Mouse (Mus musculus) forebrain, embryonic 12.5 days (tissue): Measurements from ENCODE around the gene Scarf2. TPM values are rescaled to one million over a fixed set of nuclear protein-coding genes. Genes with fewer than 3 reads are reported as not detected.

ENCODE experiments used
- ATAC-seq: fragments of 200-750 bp; cut with Nextera tagmentation; 2 replicates; pipeline ENCODE4 v1.8.0; 2017; ENCODE audit warnings: moderate TSS enrichment; ENCODE audit not compliant: low FRiP score
- H3K27ac ChIP-seq: fragments of 300-500 bp; sonication (generic); 2 replicates; pipeline ENCODE4 v1.5.1; 2016; ENCODE audit warnings: mild to moderate bottlenecking
- H3K27me3 ChIP-seq: fragments of 300-500 bp; sonication (generic); 2 replicates; pipeline ENCODE4 v1.6.1; 2016; ENCODE audit warnings: mild to moderate bottlenecking
- H3K36me3 ChIP-seq: fragments of 300-500 bp; sonication (generic); replicated peaks from 2 replicates; pipeline ENCODE4 v1.6.1; 2016; ENCODE audit warnings: mild to moderate bottlenecking
- H3K4me1 ChIP-seq: fragments of 300-500 bp; sonication (generic); 2 replicates; pipeline ENCODE4 v1.6.1; 2016
- H3K4me2 ChIP-seq: fragments of 300-500 bp; sonication (generic); 2 replicates; pipeline ENCODE4 v1.6.1; 2016; ENCODE audit warnings: mild to moderate bottlenecking, moderate library complexity
- H3K4me3 ChIP-seq: fragments of 300-500 bp; sonication (generic); replicated peaks from 2 replicates; pipeline ENCODE4 v1.5.1; 2016; ENCODE audit warnings: mild to moderate bottlenecking
- H3K9ac ChIP-seq: fragments of 300-500 bp; sonication (generic); 2 replicates; pipeline ENCODE4 v1.6.1; 2016; ENCODE audit warnings: mild to moderate bottlenecking
- H3K9me3 ChIP-seq: fragments of 300-500 bp; sonication (generic); 2 replicates; pipeline ENCODE4 v1.6.1; 2016
- WGBS: fragments of 180-500 bp; shearing (Covaris S2); methylation state at CpG from one replicate; pipeline ENCODE4 v1.1.7; 2016; 5-methylcytosine and 5-hydroxymethylcytosine counted together
- polyA plus RNA-seq: library from polyadenylated mRNA; unstranded; fragments of >200 nt; fragmentation: Nextera tagmentation; extraction: Ambion mirVana; gene quantifications from 2 replicates; pipeline ENCODE4 v1.2.1, GENCODE M21; 2016

Scarf2 gene
- polyA plus RNA-seq, result 5.3 and 7.3 TPM in 2 replicates

DNA sequence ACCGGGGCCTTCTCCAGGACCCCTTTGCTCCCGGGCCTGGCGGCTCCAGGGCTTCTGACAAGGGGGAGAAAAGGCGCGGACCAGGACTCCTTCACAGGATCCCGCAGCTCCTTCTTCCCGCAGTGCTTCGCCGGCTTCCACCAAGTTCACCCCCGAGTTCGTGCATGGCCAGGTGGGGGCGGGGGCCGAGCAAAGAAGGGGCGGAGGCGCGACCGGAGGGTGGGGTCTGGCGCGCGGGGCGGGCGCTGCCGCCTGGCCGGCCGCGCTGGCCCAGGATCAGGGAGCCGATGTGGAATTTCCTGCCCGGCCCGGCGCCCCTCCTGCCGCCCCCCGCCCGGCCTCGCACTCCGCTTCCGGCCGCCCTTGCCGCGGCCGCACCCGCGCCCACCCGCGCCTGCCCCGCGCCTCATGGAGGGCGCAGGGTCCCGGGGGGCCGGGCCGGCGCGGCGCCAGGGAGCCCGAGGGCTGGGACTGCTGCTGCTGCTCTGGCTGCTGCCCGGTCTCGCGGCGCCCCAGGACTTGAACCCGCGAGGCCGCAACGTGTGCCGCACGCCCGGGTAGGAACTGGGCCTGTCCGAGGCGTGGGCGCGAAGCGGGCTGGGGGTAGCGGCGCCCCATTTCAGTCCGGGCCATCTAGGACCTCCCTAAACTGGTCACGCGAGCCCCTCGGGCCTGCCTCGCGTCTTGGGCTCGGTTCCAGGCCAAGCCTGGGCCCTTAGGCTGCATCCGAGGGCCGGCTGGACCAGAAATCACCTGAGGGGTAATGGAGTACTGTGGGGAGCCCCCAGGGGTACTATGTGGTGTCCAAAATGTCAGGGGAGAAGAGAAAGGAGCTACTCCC is at the start of gene Scarf2:
Gene Scarf2, plus strand, starts transcription at position 312 of the 841 bp plus-strand sequence.
- Histone ChIP-seq H3K27ac (peak within 1 kb of the TSS; percentile 59; the same call in 1 of the 2 replicates), H3K4me1 (peaks cover 25% of the 10 kb centered on the region), H3K9me3 (no peaks in the 10 kb centered on the region), H3K9ac (peak within 1 kb of the TSS; percentile 70), H3K36me3 (peaks cover 17% of the 10 kb centered on the region), H3K27me3 (peaks cover 75% of the 10 kb centered on the region), H3K4me2 (peak within 1 kb of the TSS; percentile 86), H3K4me3 (peak within 1 kb of the TSS; percentile 50)
- WGBS, result 1% methylated on average over 69 of the region's 81 CpGs
- ATAC-seq, result peak; percentile 36; the same call in 1 of the 2 replicates

DNA sequence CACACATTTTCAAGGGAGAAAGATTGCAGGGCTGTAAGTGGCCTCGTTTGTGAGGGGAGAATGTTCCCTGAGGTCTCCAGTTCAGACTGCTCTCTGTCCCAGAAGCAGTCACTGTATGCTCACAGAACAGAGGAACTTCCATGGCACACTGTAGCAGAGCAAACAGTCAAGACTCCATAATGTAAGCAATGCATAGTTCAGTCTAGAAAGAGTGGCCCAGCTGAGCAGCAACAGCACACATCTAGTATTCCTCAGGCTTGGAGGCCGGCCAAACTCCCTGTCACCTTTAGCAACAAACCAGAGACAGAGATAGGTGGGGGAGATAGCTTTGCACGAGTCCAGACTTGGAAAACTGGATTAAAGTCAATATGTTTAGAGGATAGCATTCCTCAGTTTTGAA is 44.1 kb upstream of the Scarf2 start:
- ATAC-seq, result no peak

DNA sequence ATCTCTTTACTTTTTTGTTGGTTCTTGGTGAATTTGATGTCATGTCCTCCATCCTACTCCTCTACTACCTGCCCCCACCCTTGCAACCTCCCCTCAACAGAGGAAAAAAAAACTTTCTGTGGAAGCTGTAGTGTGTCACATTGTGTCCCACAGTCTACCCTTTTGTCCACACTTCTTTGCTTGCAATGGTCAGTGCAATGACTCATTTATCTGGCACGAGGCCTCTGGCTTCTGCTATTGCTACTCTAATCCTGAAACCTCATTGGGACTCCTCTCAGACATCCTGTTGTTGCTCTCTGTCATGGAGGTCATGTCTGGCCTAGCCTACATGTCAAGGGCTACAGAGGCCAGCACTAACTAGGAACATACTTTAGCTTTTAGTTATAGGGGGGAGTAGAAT is 43.4 kb upstream of the Scarf2 start:
- no peaks in the 10 kb centered on the region for H3K9me3 ChIP-seq
- H3K4me2 ChIP-seq, result no peak overlapping the region
- H3K36me3 ChIP-seq, result no peaks in the 10 kb centered on the region
- ATAC-seq, result no peak
- H3K27me3 ChIP-seq, result peaks cover 23% of the 10 kb centered on the region
- WGBS, result 49% methylated on average over 1 of the region's 1 CpGs
- no peak overlapping the region for H3K27ac ChIP-seq
- peaks cover under 1% of the 10 kb centered on the region; the same call in 1 of the 2 replicates for H3K4me1 ChIP-seq
- no peak overlapping the region for H3K4me3 ChIP-seq
- no peak overlapping the region for H3K9ac ChIP-seq

More for the DNA sequence above, 44.1 kb upstream of the Scarf2 start:
- Histone ChIP-seq H3K4me2 (no peak overlapping the region), H3K27me3 (peaks cover 21% of the 10 kb centered on the region), H3K36me3 (no peaks in the 10 kb centered on the region), H3K9me3 (no peaks in the 10 kb centered on the region), H3K4me1 (no peaks in the 10 kb centered on the region), H3K9ac (no peak overlapping the region), H3K4me3 (no peak overlapping the region), H3K27ac (no peak overlapping the region)
- WGBS, result 38% methylated on average over 3 of the region's 3 CpGs

DNA sequence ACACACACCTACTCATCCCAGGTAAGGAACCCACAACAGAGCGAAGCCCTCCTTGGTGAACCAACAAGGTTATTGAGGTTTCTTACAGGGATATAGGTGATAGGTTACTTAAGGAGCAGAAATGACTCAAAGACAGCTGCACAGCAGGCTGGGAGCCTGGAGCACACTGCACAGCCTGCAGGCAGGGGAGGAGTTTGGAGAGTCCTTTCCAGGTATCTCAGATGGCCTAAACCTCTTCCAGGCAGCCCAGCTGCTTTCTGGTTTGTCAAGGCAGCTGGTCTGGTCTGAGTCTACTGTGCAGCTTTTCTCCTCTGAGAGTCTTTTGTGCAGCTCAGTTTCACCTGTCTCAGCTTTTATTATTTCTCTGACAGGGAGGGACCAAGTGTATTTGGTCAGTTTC is 39.3 kb upstream of the Scarf2 start:
- Histone ChIP-seq H3K9me3 (no peaks in the 10 kb centered on the region), H3K4me2 (no peak overlapping the region), H3K27ac (no peak overlapping the region), H3K4me3 (no peak overlapping the region), H3K4me1 (peaks cover 30% of the 10 kb centered on the region), H3K27me3 (peaks cover 23% of the 10 kb centered on the region), H3K36me3 (no peaks in the 10 kb centered on the region), H3K9ac (no peak overlapping the region)
- WGBS, result 100% methylated on average over 1 of the region's 1 CpGs
- no peak for ATAC-seq

DNA sequence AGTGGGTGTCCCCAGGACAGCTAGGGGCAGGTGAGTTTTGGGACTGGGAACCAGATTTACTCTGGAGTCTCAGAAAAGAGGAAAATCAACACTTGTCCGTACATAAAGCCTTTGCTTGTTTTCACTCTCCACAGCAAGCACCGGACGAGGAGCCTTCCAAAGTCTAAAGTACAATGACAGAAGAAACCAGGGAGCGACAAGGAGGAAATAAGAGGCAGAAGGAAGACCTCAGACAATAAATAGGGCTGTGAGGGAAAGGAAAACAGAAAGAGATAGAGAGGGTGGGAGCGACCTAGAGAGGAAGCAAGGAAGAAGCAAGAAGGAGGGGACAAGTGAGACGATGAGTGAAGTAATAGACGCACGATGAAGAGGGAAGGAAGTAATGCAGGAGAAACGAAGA is 38.2 kb upstream of the Scarf2 start:
- H3K9me3 ChIP-seq, result no peaks in the 10 kb centered on the region
- no peak for ATAC-seq
- peak overlapping the region; percentile 97 for H3K4me2 ChIP-seq
- peaks cover 23% of the 10 kb centered on the region for H3K27me3 ChIP-seq
- H3K27ac ChIP-seq, result no peak overlapping the region
- H3K4me1 ChIP-seq, result peaks cover 30% of the 10 kb centered on the region
- 57% methylated on average over 9 of the region's 9 CpGs for WGBS
- H3K36me3 ChIP-seq, result peaks cover 4% of the 10 kb centered on the region
- H3K9ac ChIP-seq, result 0 out of 2 replicates have a peak overlapping the region, but pooled peaks have one; percentile 90
- H3K4me3 ChIP-seq, result peak overlapping the region; percentile 69

DNA sequence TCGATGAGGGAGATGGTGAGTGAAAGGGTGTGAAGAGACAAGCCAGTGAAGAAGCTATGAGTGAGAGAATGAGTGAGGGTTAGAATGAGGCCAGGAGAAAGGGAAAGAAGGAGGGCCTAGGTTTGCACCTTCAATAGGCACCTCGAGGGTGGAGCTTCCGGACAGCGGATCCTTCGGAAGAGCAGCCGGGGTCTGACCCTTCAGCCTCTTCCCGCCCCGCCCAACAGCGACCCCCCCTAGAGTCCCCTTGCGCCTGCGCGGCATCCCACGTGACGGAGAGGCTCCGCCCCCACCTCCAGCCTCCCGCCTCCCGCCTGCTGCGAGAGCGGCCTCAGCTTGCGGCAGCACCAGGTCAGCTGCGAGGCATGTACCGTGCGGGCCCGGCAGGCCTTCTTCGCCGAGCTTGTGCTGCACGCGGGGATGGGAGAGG is 37.7 kb upstream of the Scarf2 start, which contains the start of gene Klhl22:
Gene Klhl22, plus strand, starts transcription at position 275 of the 430 bp plus-strand sequence.
- Histone ChIP-seq H3K9ac (peak within 1 kb of the TSS; percentile 90), H3K9me3 (no peaks in the 10 kb centered on the region), H3K27me3 (peaks cover 23% of the 10 kb centered on the region), H3K4me2 (peak within 1 kb of the TSS; percentile 97), H3K36me3 (peaks cover 9% of the 10 kb centered on the region), H3K4me1 (peaks cover 30% of the 10 kb centered on the region), H3K27ac (peak within 1 kb of the TSS; percentile 77), H3K4me3 (peak within 1 kb of the TSS; percentile 69)
- ATAC-seq, result peak; percentile 96
- 2% methylated on average over 28 of the region's 28 CpGs for WGBS

DNA sequence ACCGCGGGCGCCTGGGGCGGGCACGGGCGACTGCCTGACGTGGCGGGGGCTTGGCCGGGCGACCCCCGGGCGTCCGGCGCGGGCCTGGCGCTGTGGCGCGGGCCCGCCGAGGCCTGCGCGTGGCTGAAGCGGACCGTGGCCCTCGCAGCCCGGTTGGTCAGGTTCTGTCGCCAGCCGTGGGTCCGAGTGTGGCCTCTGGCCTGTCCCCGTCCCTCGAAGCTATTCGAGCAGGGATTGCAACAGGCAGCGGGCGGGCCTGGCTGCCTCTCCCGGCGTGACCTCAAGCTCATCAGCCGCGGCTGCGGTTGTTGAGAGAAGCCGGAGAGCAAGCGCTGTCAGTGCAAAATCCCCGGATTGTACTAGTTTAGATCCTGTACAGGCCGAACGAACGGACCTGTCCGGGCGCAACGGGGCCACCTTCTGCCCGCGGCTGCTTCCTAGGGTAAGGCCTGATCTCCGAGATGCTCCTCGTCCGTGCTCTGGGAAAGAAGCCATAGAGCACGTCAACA is 37.2 kb upstream of the Scarf2 start:
- peaks cover 12% of the 10 kb centered on the region for H3K36me3 ChIP-seq
- H3K27ac ChIP-seq, result peak overlapping the region; percentile 77
- peak; percentile 74 for ATAC-seq
- peak overlapping the region; percentile 69 for H3K4me3 ChIP-seq
- H3K27me3 ChIP-seq, result peaks cover 23% of the 10 kb centered on the region
- 2% methylated on average over 52 of the region's 54 CpGs for WGBS
- H3K4me1 ChIP-seq, result peaks cover 30% of the 10 kb centered on the region
- H3K9ac ChIP-seq, result peak overlapping the region; percentile 90
- peak overlapping the region; percentile 97 for H3K4me2 ChIP-seq
- H3K9me3 ChIP-seq, result no peaks in the 10 kb centered on the region

DNA sequence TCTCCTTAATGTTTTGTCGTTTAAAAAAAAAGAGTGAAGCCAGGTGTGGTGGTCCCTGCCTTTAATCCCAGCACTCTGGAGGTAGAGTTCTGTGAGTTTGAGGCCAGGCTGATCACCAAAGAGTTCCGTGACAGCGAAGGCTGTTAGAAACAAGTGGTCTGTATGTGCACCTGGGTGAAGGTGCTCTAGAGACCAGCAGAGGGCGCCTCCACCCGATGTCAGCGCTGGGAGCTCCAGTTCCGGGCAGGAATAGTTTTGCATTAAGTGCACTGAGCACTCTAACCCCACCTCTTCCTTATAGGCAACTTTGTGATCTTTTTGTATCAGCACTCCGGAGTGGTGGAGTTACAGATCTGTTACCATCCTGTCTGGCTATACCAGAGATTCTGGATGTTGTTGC is 36.4 kb upstream of the Scarf2 start:
- ATAC-seq, result no peak
- Histone ChIP-seq H3K36me3 (peaks cover 12% of the 10 kb centered on the region), H3K9ac (0 out of 2 replicates have a peak overlapping the region, but pooled peaks have one; percentile 90), H3K27ac (no peak overlapping the region), H3K4me3 (peak overlapping the region; percentile 69), H3K4me1 (peaks cover 30% of the 10 kb centered on the region), H3K9me3 (no peaks in the 10 kb centered on the region), H3K27me3 (peaks cover 22% of the 10 kb centered on the region), H3K4me2 (peak overlapping the region; percentile 97)
- 40% methylated on average over 8 of the region's 8 CpGs for WGBS

DNA sequence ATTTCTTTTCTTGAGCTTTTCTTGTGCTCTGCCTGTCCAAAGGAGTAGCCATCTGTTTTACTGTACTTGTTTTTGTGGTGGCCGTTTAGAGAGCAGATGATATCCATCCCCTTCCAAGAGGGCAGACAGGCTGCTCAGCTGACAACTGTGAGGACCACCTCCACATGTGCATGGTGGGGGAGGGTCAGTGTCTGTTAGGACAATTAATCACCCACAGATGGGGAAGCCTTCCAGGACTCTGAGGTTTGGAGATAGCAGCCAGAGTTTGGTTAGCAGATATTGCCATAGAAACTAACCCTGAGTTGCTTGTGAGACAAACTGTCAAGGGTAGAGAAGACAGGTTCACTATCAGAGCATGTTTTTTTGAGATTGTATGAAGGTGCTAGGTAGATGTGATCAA is 36.0 kb upstream of the Scarf2 start:
- Histone ChIP-seq H3K4me3 (no peak overlapping the region), H3K9ac (no peak overlapping the region), H3K27me3 (peaks cover 18% of the 10 kb centered on the region), H3K36me3 (peaks cover 12% of the 10 kb centered on the region), H3K4me1 (peaks cover 30% of the 10 kb centered on the region), H3K4me2 (peak overlapping the region; percentile 97; the same call in 1 of the 2 replicates), H3K9me3 (no peaks in the 10 kb centered on the region), H3K27ac (no peak overlapping the region)
- ATAC-seq, result no peak
- 72% methylated on average over 1 of the region's 1 CpGs for WGBS

DNA sequence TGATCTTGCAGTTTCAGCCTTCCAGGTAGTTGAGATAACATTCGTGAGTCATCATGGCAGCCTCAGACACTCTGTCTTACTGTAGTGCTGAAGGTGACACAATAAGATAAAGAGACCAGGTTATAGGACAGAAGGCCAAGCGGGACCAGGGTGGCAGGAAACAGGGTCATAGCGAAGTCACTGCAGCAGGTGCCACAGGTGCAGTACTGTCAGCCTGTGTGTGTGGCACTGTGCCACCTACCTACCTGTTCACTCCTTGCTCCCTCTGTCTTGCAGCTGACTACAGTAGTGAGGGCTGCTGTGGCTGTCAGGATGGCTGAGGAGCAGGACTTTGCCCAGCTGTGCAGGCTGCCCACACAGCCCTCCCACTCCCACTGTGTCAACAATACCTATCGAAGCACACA is 33.0 kb upstream of the Scarf2 start:
- no peak for ATAC-seq
- 92% methylated on average over 4 of the region's 4 CpGs for WGBS
- Histone ChIP-seq H3K9me3 (no peaks in the 10 kb centered on the region), H3K4me1 (peaks cover 25% of the 10 kb centered on the region), H3K27ac (no peak overlapping the region), H3K4me3 (no peak overlapping the region), H3K27me3 (no peaks in the 10 kb centered on the region), H3K9ac (no peak overlapping the region), H3K36me3 (peaks cover 30% of the 10 kb centered on the region), H3K4me2 (no peak overlapping the region)

DNA sequence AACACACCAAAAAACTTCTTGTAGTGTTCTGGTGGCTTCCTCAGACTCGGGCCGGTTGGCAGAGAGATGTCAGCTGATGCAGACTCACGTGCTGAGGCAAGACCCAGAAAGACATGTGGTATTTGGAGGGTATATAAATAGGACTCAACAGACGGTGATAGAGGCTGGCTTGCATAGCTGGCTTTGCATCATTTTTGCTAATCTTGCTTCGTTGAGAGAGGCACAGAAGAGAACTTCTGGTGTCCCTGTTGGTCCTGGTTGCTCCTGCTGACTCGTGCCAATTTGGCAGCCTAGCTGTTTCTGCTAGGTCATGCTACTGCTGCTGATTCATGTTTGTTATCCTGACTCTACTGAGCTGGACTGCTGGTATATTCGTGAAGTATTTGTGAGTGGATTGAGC is 28.2 kb upstream of the Scarf2 start:
- H3K9me3 ChIP-seq, result no peaks in the 10 kb centered on the region
- no peak overlapping the region for H3K4me2 ChIP-seq
- peaks cover 49% of the 10 kb centered on the region for H3K36me3 ChIP-seq
- no peak for ATAC-seq
- H3K27me3 ChIP-seq, result no peaks in the 10 kb centered on the region
- no peak overlapping the region for H3K4me3 ChIP-seq
- H3K9ac ChIP-seq, result no peak overlapping the region
- 91% methylated on average over 7 of the region's 7 CpGs for WGBS
- no peaks in the 10 kb centered on the region for H3K4me1 ChIP-seq
- H3K27ac ChIP-seq, result no peak overlapping the region

DNA sequence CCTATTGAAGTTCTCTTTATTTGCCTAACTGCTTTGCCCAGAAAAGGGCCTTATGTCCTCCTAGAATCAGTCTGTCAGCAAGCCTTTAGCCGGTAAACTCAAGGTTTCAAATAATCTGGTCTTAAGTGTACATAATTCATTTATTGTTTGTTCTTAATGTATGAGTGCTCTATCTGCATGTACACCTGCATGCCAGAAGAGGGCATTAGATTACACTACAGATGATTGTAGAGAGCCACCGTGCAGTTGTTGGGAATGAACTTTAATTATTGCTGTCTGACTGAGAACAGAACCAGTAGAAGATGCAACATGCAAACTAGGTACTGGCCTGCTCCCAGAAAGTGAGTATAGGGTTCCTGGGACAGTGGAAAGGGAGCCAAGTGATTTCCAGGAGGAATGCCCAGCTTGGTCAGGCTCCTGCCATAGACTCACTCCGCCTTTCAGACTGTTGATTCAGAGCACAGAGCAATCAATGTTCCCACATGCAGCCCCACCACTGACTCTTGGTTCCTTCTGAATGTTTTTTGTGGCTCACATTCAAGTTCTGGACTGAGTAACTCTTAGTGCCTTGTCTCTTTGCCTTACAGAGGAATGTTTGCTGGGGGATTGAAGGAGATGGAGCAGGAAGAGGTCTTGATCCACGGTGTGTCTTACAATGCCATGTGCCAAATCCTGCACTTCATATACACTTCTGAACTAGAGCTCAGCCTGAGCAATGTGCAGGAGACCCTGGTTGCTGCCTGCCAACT is 25.8 kb upstream of the Scarf2 start:
- no peaks in the 10 kb centered on the region for H3K27me3 ChIP-seq
- no peak for ATAC-seq
- no peaks in the 10 kb centered on the region for H3K4me1 ChIP-seq
- H3K4me3 ChIP-seq, result no peak overlapping the region
- H3K9me3 ChIP-seq, result no peaks in the 10 kb centered on the region
- H3K27ac ChIP-seq, result no peak overlapping the region
- WGBS, result 80% methylated on average over 4 of the region's 4 CpGs
- no peak overlapping the region for H3K9ac ChIP-seq
- peaks cover 55% of the 10 kb centered on the region for H3K36me3 ChIP-seq
- no peak overlapping the region for H3K4me2 ChIP-seq
